Mouse (Mus musculus): Measurements from ENCODE around the gene Nlrx1.
"Not testable (repeated sequence)": the region's sequence is repeated elsewhere in the genome, so short reads cannot be mapped to it uniquely, and the experiment has no call there.

The Nlrx1 gene

DNA sequence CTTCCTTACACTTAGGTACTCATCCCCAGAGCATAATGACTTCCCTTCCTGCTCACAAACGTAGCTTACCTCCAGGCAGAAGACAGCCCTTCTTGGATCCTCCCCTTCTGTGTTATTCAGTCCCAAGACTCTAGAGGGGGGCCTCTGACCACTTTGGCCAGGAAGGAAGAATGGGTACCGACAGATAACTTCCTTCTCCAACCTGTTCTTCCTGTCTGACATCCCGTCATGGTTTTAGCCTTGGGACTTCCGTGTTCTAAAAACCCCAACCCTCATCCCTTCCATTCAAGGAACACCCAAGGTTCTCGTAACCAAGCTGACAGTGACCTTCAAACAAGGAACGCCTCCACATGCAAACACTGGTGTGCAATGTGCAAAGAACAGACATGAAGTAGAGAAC lies at the start of gene Nlrx1:
TSS of gene Nlrx1 (minus strand) at position 168 of the 400 bp plus-strand sequence.
- peak; percentile 64 for DNase-seq (ENCODE audit: low spot score)

GRCm38 (mm10) chr9:44317452-44317851 lies 49.1 kb upstream of the Nlrx1 start:
- no peak for DNase-seq (ENCODE audit: low spot score)

DNA sequence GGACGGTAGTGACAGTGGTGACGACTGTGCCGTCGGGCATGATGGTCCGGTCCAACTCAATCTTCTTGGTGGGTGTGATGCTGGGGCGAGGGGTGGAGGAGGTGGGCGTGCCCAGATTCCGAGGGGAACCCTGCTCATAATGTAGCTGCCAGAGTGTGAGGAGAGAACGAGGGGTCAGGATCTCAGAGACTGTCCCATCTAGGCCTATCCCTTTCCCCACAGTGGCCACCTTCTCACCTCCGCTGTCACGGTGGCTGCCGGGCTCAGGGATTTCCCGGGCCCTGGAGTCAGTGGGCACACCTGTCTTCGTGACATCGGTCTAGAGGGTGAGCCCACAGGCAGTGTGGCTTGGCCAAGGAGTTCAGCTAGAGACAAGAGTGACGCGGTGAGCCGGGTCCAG lies 46.5 kb upstream of the Nlrx1 start:
- DNase-seq (ENCODE audit: low spot score) = no peak

DNA sequence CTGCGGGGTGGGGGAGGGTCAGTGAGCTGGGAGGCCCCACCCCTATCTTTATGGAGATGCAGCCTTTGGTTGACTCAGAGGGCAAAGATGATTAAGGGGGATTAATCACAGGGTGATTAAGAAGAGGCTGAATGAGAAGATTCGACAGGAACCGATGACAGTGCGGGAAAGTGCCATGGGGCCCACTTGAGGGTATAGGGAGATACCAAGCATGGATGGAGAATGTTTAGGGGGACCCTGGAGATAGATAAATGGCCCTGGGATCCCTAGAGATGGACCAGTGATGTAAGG lies 45.8 kb upstream of the Nlrx1 start:
- no peak for DNase-seq (ENCODE audit: low spot score)

DNA sequence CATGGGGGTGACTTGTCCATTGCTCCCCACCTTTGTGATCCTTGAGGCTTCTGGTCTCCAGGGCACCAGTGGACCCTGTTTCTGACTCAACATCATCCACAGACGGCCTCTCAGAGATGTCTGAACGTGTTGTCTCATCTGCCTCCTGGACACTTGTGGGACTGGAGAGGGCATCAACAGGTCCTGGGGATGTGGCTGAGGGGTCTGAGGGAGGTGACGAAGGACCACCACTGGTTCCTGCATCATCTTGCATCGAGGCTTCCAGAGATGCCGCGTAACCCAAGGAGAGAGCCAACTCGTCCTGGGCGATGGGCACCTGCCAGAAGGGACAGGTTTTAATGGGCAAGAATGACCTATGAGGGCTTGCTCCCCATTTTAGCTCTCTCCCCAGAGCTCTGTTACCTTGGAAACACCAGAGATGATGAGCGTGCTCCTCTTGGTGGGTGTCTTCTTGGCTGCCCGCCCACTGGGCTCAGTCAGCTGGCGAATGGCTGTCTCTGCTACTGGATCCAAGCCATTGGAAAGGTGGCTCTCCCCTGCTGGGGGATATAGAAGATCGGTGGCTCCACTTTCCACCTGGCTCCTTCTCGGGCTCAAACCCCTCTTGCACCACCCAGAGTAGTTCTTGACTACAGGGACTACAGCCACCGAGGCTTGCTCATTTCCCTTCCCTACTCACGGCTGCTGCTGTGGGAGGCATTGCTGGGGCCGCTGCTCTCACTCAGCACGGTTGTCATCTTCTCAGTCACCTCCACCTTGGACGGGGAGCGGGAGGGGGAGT lies 45.3 kb upstream of the Nlrx1 start:
- no peak for DNase-seq (ENCODE audit: low spot score)

DNA sequence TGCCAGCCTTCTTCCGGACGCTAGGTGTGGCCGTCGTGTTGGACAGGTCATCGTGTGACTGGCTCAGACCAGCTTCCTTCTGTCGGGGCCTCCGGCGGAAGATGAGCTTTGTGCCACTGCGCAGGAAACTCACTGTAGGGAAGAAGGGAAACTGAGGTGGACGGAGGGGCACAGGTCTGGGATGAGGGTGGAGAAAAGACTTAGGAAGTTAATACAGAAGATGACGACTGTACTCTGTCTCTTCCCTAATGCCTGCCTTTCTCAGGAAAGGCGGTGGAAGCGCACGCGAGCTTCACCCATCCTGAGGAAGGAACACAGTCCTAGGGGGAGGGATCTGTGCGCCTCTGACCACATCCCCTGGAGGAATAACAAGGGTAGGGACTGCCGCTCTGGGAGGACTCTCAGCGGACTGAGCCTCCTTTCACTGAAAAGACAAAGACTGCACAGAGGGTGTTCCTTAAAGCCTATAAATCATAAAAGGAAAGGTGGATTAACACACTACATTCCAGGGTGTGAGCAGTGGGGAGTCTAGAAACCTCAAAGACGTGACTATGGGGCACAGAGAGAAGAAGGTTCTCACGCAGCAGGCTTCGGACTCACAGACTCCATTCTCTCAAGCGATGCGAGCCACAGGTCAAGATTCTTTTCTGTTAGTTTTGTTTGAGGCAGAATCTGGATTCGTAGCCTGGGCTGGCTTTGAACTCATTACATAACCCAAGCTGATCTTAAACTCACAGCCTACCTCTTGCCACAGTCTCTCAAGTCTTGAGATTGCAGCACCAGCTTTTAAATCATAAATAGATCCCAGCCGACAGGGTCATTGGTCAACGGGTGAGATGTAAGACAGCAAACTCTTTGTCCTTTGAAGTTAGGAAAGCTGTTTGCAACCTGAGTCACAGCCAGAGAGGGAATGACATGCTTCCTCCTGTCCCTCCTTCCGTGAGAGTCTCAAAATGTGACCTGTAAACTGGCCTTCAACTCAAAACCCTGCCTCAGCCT lies 43.0 kb upstream of the Nlrx1 start:
- DNase-seq (ENCODE audit: low spot score) = no peak

DNA sequence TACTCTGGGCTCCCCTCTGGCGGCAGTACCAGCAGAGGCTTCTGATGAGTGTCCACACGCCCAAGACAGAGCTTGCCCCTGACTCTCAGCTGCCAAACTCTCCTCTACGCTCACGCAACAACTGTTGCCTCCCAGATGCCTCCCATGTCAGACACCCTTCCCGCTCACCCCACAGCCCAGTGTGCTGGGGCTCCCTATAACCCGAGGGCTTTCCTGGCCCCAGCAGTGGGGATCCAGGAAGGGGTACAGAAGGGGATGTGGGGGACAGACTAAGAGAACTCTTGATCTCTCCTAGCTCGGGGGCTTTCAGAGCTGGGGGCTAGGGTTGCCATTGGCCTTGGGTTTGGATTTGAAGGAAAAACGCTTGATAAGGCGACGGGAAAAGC lies 42.3 kb upstream of the Nlrx1 start:
- DNase-seq (ENCODE audit: low spot score) = no peak

DNA sequence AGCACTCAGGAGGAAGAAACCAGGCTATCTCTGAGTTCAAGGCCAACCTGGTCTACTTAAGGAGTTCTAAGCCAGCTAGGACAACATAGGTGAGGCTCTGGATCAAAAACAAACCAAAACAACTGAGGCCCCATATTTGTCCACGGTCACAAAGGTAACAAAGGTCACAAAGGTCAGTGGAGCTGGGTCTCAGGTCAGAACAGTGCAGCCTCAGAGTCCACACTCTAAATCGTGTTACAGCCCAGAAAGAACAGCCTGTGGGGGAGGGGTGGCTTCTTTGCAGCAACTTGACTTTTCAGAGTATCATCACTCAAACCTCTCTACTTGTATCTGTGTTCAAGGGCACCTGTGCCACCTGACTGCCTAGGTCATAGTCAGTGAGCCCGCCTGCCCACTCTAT lies 41.4 kb upstream of the Nlrx1 start:
- no peak for DNase-seq (ENCODE audit: low spot score)

GRCm38 (mm10) chr9:44307248-44307647 lies 38.8 kb upstream of the Nlrx1 start:
- no peak for DNase-seq (ENCODE audit: low spot score)

GRCm38 (mm10) chr9:44306532-44306931 lies 38.1 kb upstream of the Nlrx1 start:
- DNase-seq (ENCODE audit: low spot score) = no peak

GRCm38 (mm10) chr9:44305466-44306079 lies 37.2 kb upstream of the Nlrx1 start, which contains the start of gene Hinfp:
Gene Hinfp (minus strand): TSS chr9:44305671.
- DNase-seq (ENCODE audit: low spot score) = peak; percentile 98

GRCm38 (mm10) chr9:44300001-44300400 lies 31.6 kb upstream of the Nlrx1 start:
- not testable (repeated sequence) for DNase-seq (ENCODE audit: low spot score)

DNA sequence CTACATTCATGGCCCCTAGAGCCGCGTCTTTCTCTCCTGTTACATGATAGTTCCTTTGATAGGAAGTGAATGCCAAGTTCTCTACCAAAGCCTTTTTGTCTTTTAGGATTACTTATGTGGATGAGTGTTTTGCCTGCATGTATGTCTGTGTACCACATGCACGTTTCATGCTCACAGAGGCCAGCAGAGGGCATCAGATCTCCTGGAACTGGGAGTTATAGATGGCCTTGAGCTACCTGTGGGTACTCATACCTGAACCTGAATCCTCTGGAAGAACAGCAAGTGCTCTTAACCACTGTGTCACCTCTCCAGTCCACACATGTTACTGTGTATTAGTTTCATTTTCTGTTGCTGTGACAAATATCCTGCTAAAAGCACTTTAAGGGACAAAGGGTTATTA lies 24.1 kb upstream of the Nlrx1 start:
- peak; percentile 57 for DNase-seq (ENCODE audit: low spot score)

DNA sequence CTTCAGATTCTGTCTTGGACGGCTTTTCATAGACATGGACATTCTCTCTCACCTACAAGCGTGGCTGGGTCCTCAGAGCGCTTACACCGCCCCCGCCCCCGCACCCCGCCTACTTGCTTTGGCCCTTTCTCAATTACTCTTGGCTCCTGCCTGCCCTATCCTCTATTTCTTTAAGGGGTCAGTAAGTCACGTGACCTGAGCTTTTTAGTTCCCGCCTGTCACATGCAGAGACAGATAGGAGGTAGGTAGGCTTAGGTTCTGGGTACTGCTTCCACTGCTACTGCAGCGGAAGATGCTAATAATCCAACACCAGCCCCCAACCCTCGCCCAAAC lies 20.5 kb upstream of the Nlrx1 start:
- peak; percentile 72 for DNase-seq (ENCODE audit: low spot score)

- DNase-seq (ENCODE audit: low spot score) = peak; percentile 85
Measured at GRCm38 (mm10) chr9:44288076-44288958, 19.9 kb upstream of the Nlrx1 start, which contains the start of gene Abcg4. Gene Abcg4 (minus strand): TSS chr9:44288615.

- DNase-seq (ENCODE audit: low spot score) = peak; percentile 40
Measured at GRCm38 (mm10) chr9:44287401-44288075, 19.1 kb upstream of the Nlrx1 start.

- DNase-seq (ENCODE audit: low spot score) = peak; percentile 42
Measured at GRCm38 (mm10) chr9:44287003-44287400, 18.6 kb upstream of the Nlrx1 start.

- DNase-seq (ENCODE audit: low spot score) = peak; percentile 53
Measured at GRCm38 (mm10) chr9:44286256-44286850, 18.0 kb upstream of the Nlrx1 start.

DNA sequence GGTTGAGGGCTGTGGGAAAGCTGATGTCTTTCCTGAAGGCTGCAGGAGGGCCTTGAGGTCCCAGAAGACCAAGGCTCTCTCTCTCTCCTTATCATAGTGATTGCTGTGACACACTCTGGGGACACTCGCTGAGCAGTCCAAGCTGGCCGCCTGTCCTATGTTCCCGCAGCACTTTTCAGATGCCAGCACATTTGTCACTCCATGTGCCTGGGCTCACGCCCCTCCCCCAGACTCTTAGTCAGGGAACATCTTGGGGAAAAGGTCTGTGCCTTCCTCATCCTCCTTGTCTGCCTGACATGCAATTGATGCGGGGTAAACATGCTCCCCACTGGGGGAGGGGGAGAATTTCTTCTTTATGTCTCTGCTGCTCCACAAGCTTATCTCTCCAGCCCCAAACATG lies 14.8 kb upstream of the Nlrx1 start:
- no peak for DNase-seq (ENCODE audit: low spot score)

DNA sequence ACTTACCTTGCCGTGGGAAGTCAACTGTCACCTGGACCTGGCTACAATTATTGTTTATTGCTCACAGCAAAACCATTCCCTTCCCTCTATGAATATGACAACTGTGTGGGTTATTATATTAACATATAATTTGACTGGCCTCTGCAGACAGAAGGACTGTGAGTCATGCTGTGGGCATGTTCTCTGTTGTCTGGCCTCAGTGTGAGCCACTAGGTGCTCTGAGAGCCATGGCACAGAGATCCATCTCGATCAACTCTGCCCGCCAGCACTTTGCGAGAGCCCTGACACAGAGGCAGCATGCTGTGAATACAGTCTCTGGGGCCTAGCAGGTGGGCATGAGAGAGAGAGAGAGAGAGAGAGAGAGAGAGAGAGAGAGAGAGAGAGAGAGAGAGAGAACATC lies 1.6 kb upstream of the Nlrx1 start:
- DNase-seq (ENCODE audit: low spot score) = no peak

DNA sequence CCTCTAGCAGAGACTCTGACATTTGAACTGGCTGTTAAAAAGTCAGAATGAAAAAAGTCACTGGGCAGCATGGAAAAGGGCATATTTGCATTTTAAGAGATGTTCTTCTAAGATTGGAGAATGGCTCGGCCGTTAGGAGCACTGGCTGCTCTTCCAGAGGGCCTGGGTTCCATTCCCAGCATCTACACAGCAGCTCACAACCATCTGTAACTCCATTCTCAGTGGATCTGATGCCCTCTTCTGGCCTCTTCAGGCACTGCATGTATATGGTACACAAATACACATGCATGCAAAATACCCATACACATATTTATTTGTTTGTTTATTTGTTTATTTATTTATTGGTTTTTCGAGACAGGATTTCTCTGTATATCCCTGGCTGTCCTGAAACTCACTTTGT lies 678 bp upstream of the Nlrx1 start:
- peak; percentile 60 for DNase-seq (ENCODE audit: low spot score)
